Mouse (Mus musculus): ENCODE results near the gene Prr14l. TPM values are rescaled to one million over a fixed set of nuclear protein-coding genes. Genes with fewer than 3 reads are reported as not detected.
"Not testable (repeated sequence)": the region's sequence is repeated elsewhere in the genome, so short reads cannot be mapped to it uniquely, and the experiment has no call there.

Prr14l gene
- polyA plus RNA-seq, 1 experiment from 2014 or later = 7.8 TPM

- Histone ChIP-seq H3K9ac (peak within 1 kb of the TSS; percentile 82), H3K4me1 (peaks cover 10% of the 10 kb centered on the region), H3K4me3 (peak within 1 kb of the TSS; percentile 77), H3K27me3 (replicated peaks) (no peaks in the 10 kb centered on the region), H3K9me3 (no peaks in the 10 kb centered on the region), H3K4me2 (peak within 1 kb of the TSS; percentile 85), H3K36me3 (peaks cover 19% of the 10 kb centered on the region), H3K27ac (replicated peaks) (peak within 1 kb of the TSS; percentile 34; the same call in 1 of the 2 replicates)
- peak; percentile 99 for ATAC-seq (ENCODE audit: extremely low read depth, insufficient number of reproducible peaks, low FRiP score, low TSS enrichment)
- under 1% methylated on average over 52 of the region's 52 CpGs for WGBS
These were observed 68.6 kb downstream of the Prr14l start, which contains the start of gene Pisd for GRCm38 (mm10) chr5:32785313-32785915. TSS of gene Pisd (minus strand) at chr5:32785646.

DNA sequence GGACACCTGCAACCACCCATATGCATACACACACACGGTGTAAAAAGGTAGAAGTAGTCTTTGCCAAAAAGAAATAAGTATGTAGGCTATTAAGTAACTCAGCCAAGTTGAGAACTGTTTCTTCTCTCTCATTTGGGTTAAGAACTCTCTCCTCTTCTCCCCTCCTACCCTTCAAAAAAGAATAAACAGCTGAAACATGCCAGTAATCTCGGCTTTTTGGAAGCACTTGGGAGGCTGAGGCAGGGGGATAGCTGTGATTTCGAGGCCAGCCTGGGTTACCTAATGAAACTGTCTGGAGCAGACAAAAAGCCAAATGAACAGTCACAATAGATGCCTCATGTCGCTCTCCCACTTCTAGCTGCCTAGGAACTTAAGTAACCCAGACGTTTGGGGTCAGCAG is 69.3 kb downstream of the Prr14l start:
- 24% methylated on average over 5 of the region's 5 CpGs for WGBS
- Histone ChIP-seq H3K9ac (peak overlapping the region; percentile 82), H3K4me3 (peak overlapping the region; percentile 77), H3K27ac (replicated peaks) (no peak overlapping the region), H3K36me3 (peaks cover 18% of the 10 kb centered on the region), H3K27me3 (replicated peaks) (no peaks in the 10 kb centered on the region), H3K4me2 (peak overlapping the region; percentile 85), H3K9me3 (no peaks in the 10 kb centered on the region), H3K4me1 (peaks cover 10% of the 10 kb centered on the region)
- no peak for ATAC-seq (ENCODE audit: extremely low read depth, insufficient number of reproducible peaks, low FRiP score, low TSS enrichment)

GRCm38 (mm10) chr5:32781596-32781995 is 72.5 kb downstream of the Prr14l start:
- WGBS = 82% methylated on average over 5 of the region's 5 CpGs
- Histone ChIP-seq H3K4me2 (no peak overlapping the region), H3K9ac (no peak overlapping the region), H3K4me3 (no peak overlapping the region), H3K9me3 (no peaks in the 10 kb centered on the region), H3K4me1 (peaks cover 10% of the 10 kb centered on the region), H3K36me3 (no peaks in the 10 kb centered on the region), H3K27me3 (replicated peaks) (no peaks in the 10 kb centered on the region), H3K27ac (replicated peaks) (no peak overlapping the region)
- no peak for ATAC-seq (ENCODE audit: extremely low read depth, insufficient number of reproducible peaks, low FRiP score, low TSS enrichment)

DNA sequence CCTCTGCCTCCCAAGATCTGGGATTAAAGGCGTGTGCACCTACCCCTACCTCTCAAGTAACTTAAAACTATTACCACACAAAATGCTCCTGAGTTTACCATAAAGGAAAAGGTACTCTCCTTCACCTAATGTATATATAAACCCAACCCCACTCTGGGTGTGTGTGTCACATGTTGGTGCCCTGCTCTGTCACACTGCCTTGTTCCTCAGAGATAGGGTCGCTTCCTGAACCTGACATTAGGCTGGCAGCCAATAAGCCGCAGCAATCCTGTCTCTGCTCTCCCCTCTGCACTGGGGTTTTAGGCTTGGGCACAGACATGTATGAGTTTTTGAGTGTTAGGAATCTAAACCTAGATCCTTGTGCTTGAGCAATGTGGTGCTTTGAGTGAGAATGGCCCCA is 75.9 kb downstream of the Prr14l start:
- Histone ChIP-seq H3K27ac (replicated peaks) (no peak overlapping the region), H3K36me3 (peaks cover 11% of the 10 kb centered on the region), H3K4me3 (no peak overlapping the region), H3K4me2 (no peak overlapping the region), H3K4me1 (no peaks in the 10 kb centered on the region), H3K27me3 (replicated peaks) (no peaks in the 10 kb centered on the region), H3K9me3 (no peaks in the 10 kb centered on the region), H3K9ac (no peak overlapping the region)
- no peak for ATAC-seq (ENCODE audit: extremely low read depth, insufficient number of reproducible peaks, low FRiP score, low TSS enrichment)
- 76% methylated on average over 3 of the region's 3 CpGs for WGBS

DNA sequence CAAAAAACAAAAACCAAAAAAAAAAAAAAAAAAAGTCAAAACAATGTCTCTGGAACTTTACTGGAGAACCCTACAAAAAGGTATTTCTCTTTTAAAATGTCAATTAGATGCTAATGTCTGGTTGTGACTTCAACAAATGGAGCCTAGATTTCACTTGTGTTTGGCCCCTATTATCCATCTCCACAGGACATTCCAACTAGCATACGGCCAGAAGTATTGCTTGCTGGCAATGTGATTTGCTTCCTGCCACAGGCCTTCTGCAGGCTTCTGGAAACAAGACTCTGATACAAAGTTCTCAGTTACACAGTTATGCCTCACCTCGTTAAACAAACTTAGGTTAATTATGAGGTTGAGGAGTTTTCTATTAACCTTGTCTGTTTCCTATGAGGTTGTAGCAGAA is 81.7 kb downstream of the Prr14l start:
- 85% methylated on average over 2 of the region's 2 CpGs for WGBS
- Histone ChIP-seq H3K4me3 (no peak overlapping the region), H3K4me1 (peaks cover 5% of the 10 kb centered on the region), H3K36me3 (peaks cover 23% of the 10 kb centered on the region), H3K9ac (no peak overlapping the region), H3K9me3 (no peaks in the 10 kb centered on the region), H3K27me3 (replicated peaks) (no peaks in the 10 kb centered on the region), H3K27ac (replicated peaks) (no peak overlapping the region), H3K4me2 (no peak overlapping the region)
- ATAC-seq (ENCODE audit: extremely low read depth, insufficient number of reproducible peaks, low FRiP score, low TSS enrichment) = no peak

GRCm38 (mm10) chr5:32767636-32768373 is 86.3 kb downstream of the Prr14l start:
- peaks cover 17% of the 10 kb centered on the region for H3K4me1 ChIP-seq

DNA sequence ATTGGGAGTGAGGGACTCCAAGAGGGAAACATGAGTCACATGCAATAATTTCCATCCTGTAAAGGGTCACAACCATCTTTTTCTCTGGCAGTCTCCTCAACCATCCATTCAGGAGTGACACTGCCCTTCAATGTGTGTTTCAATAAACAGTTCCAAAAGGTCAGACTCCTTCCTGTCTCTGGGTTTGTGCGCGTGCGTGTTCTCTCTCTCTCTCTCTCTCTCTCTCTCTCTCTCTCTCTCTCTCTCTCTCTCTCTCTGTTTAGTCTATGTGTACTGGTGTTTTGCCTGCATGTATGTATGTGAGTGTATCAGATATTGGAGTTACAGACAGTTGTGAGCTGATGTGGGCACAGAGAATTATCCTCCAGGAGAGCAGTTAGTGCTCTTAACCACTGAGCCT is 87.1 kb downstream of the Prr14l start:
- Histone ChIP-seq H3K4me1 (peaks cover 20% of the 10 kb centered on the region), H3K4me2 (no peak overlapping the region)

More at GRCm38 (mm10) chr5:32767636-32768373, 86.3 kb downstream of the Prr14l start:
- no peak overlapping the region for H3K9ac ChIP-seq
- peaks cover 27% of the 10 kb centered on the region for H3K36me3 ChIP-seq
- no peak overlapping the region for H3K4me3 ChIP-seq
- no peak overlapping the region for H3K4me2 ChIP-seq
- H3K9me3 ChIP-seq = no peaks in the 10 kb centered on the region
- ATAC-seq (ENCODE audit: extremely low read depth, insufficient number of reproducible peaks, low FRiP score, low TSS enrichment) = no peak
- 82% methylated on average over 4 of the region's 4 CpGs for WGBS
- no peak overlapping the region for H3K27ac ChIP-seq (replicated peaks)
- H3K27me3 ChIP-seq (replicated peaks) = peaks cover 11% of the 10 kb centered on the region

GRCm38 (mm10) chr5:32761566-32762140 is 92.4 kb downstream of the Prr14l start:
- no peak overlapping the region for H3K4me2 ChIP-seq
- no peak overlapping the region for H3K9ac ChIP-seq
- H3K27ac ChIP-seq (replicated peaks) = 0 out of 2 replicates have a peak overlapping the region, but pooled peaks have one; percentile 20
- peaks cover 11% of the 10 kb centered on the region for H3K27me3 ChIP-seq (replicated peaks)
- H3K4me3 ChIP-seq = no peak overlapping the region
- WGBS = 65% methylated on average over 5 of the region's 5 CpGs
- peaks cover 31% of the 10 kb centered on the region for H3K4me1 ChIP-seq
- no peak for ATAC-seq (ENCODE audit: extremely low read depth, insufficient number of reproducible peaks, low FRiP score, low TSS enrichment)
- no peaks in the 10 kb centered on the region for H3K9me3 ChIP-seq
- peaks cover 21% of the 10 kb centered on the region for H3K36me3 ChIP-seq

More for the DNA sequence above, 87.1 kb downstream of the Prr14l start:
- WGBS = 96% methylated on average over 3 of the region's 3 CpGs
- peaks cover 24% of the 10 kb centered on the region for H3K36me3 ChIP-seq
- ATAC-seq (ENCODE audit: extremely low read depth, insufficient number of reproducible peaks, low FRiP score, low TSS enrichment) = no peak
- no peak overlapping the region for H3K9ac ChIP-seq
- H3K9me3 ChIP-seq = no peaks in the 10 kb centered on the region
- no peak overlapping the region for H3K4me3 ChIP-seq
- H3K27ac ChIP-seq (replicated peaks) = no peak overlapping the region
- H3K27me3 ChIP-seq (replicated peaks) = peaks cover 11% of the 10 kb centered on the region

GRCm38 (mm10) chr5:32760787-32761186 is 93.3 kb downstream of the Prr14l start:
- H3K9me3 ChIP-seq = no peaks in the 10 kb centered on the region
- no peak overlapping the region for H3K4me2 ChIP-seq
- no peak overlapping the region for H3K9ac ChIP-seq
- 0 out of 2 replicates have a peak overlapping the region, but pooled peaks have one; percentile 20 for H3K27ac ChIP-seq (replicated peaks)
- WGBS = 41% methylated on average over 3 of the region's 3 CpGs
- peaks cover 24% of the 10 kb centered on the region for H3K4me1 ChIP-seq
- peaks cover 25% of the 10 kb centered on the region for H3K36me3 ChIP-seq
- H3K4me3 ChIP-seq = no peak overlapping the region
- no peak for ATAC-seq (ENCODE audit: extremely low read depth, insufficient number of reproducible peaks, low FRiP score, low TSS enrichment)
- peaks cover 11% of the 10 kb centered on the region for H3K27me3 ChIP-seq (replicated peaks)

- H3K9me3 ChIP-seq; H3K4me3 ChIP-seq; ATAC-seq (ENCODE audit: extremely low read depth, insufficient number of reproducible peaks, low FRiP score, low TSS enrichment); H3K9ac ChIP-seq; H3K27ac ChIP-seq (replicated peaks); H3K4me2 ChIP-seq: not testable (repeated sequence)
- peaks cover 26% of the 10 kb centered on the region for H3K36me3 ChIP-seq
- H3K27me3 ChIP-seq (replicated peaks) = peaks cover 11% of the 10 kb centered on the region
- 91% methylated on average over 18 of the region's 18 CpGs for WGBS
- H3K4me1 ChIP-seq = peaks cover 19% of the 10 kb centered on the region
These were observed 93.7 kb downstream of the Prr14l start for GRCm38 (mm10) chr5:32760352-32760751.

- H3K36me3 ChIP-seq = peaks cover 25% of the 10 kb centered on the region
- no peak overlapping the region for H3K9ac ChIP-seq
- H3K27ac ChIP-seq (replicated peaks) = no peak overlapping the region
- H3K27me3 ChIP-seq (replicated peaks) = peaks cover 9% of the 10 kb centered on the region
- peaks cover 19% of the 10 kb centered on the region for H3K4me1 ChIP-seq
- no peaks in the 10 kb centered on the region for H3K9me3 ChIP-seq
- H3K4me2 ChIP-seq = no peak overlapping the region
- no peak overlapping the region for H3K4me3 ChIP-seq
- WGBS = 73% methylated on average over 2 of the region's 2 CpGs
- no peak for ATAC-seq (ENCODE audit: extremely low read depth, insufficient number of reproducible peaks, low FRiP score, low TSS enrichment)
These were observed 94.4 kb downstream of the Prr14l start for GRCm38 (mm10) chr5:32759662-32760061.
